Mouse (Mus musculus): ENCODE results near the gene Dtx3.

DNA sequence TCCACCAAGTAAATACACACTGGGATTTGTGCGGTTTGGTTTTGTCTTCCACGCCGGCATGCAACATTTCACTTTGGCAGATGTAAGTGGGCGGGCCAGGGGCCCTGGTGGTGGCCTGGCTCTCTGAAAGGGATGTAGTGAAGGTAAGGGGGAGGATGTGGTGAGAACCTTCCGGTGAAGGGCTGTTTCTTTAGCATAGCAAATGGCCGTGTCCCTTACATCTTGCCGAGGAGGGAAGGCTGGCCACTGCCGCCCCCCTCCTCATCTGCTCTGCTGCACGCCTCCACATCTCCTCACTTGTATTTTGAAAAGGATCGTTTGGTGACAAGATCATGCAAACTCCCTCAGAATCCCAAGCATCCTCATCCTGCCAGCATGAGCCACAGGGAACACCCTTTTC lies 30.2 kb upstream of the Dtx3 start:
- no peak for TF ChIP-seq CTCF (IDR thresholded peaks at IDR 0.05; ENCODE audit: low read depth, low read length)
- no peak for TF ChIP-seq POLR2A (IDR thresholded peaks at IDR 0.05; ENCODE audit: insufficient read depth, low read length)
